Mouse (Mus musculus) intestine, embryonic 15.5 days (tissue): ENCODE data around the gene Kcnh1. TPM values are rescaled to one million over a fixed set of nuclear protein-coding genes. Genes with fewer than 3 reads are reported as not detected.

ENCODE experiments used
- ATAC-seq: fragments of 200-750 bp; cut with Nextera tagmentation; 2 replicates; pipeline ENCODE4 v1.8.0; 2017; ENCODE audit warnings: moderate TSS enrichment, moderate library complexity
- H3K27ac ChIP-seq: fragments of 300-500 bp; sonication (generic); 2 replicates; pipeline ENCODE4 v1.5.1; 2015; ENCODE audit warnings: mild to moderate bottlenecking, inconsistent platforms
- H3K27me3 ChIP-seq: fragments of 300-500 bp; sonication (generic); replicated peaks from 2 replicates; pipeline ENCODE4 v1.6.1; 2015; ENCODE audit warnings: inconsistent platforms
- H3K36me3 ChIP-seq: fragments of 300-500 bp; sonication (generic); 2 replicates; pipeline ENCODE4 v1.6.1; 2015; ENCODE audit warnings: inconsistent platforms
- H3K4me1 ChIP-seq: fragments of 300-500 bp; sonication (generic); replicated peaks from 2 replicates; pipeline ENCODE4 v1.6.1; 2015; ENCODE audit warnings: inconsistent platforms
- H3K4me2 ChIP-seq: fragments of 300-500 bp; sonication (generic); replicated peaks from 2 replicates; pipeline ENCODE4 v1.6.1; 2015; ENCODE audit warnings: mild to moderate bottlenecking, inconsistent platforms
- H3K4me3 ChIP-seq: fragments of 300-500 bp; sonication (generic); replicated peaks from 2 replicates; pipeline ENCODE4 v1.5.1; 2015; ENCODE audit warnings: inconsistent platforms
- H3K9ac ChIP-seq: fragments of 300-500 bp; sonication (generic); 2 replicates; pipeline ENCODE4 v1.6.1; 2015; ENCODE audit warnings: inconsistent platforms
- H3K9me3 ChIP-seq: fragments of 300-500 bp; sonication (generic); 2 replicates; pipeline ENCODE4 v1.6.1; 2016; ENCODE audit warnings: inconsistent platforms
- WGBS: fragments of 180-500 bp; shearing (Covaris S2); methylation state at CpG from one replicate; pipeline ENCODE4 v1.1.7; 2015; 5-methylcytosine and 5-hydroxymethylcytosine counted together
- polyA plus RNA-seq: library from polyadenylated mRNA; unstranded; fragments of >200 nt; fragmentation: Nextera tagmentation; extraction: Ambion mirVana; gene quantifications from 2 replicates; pipeline ENCODE4 v1.2.1, GENCODE M21; 2015

The Kcnh1 gene
- polyA plus RNA-seq, 1 experiment from 2014 or later, result 0.99 TPM

DNA sequence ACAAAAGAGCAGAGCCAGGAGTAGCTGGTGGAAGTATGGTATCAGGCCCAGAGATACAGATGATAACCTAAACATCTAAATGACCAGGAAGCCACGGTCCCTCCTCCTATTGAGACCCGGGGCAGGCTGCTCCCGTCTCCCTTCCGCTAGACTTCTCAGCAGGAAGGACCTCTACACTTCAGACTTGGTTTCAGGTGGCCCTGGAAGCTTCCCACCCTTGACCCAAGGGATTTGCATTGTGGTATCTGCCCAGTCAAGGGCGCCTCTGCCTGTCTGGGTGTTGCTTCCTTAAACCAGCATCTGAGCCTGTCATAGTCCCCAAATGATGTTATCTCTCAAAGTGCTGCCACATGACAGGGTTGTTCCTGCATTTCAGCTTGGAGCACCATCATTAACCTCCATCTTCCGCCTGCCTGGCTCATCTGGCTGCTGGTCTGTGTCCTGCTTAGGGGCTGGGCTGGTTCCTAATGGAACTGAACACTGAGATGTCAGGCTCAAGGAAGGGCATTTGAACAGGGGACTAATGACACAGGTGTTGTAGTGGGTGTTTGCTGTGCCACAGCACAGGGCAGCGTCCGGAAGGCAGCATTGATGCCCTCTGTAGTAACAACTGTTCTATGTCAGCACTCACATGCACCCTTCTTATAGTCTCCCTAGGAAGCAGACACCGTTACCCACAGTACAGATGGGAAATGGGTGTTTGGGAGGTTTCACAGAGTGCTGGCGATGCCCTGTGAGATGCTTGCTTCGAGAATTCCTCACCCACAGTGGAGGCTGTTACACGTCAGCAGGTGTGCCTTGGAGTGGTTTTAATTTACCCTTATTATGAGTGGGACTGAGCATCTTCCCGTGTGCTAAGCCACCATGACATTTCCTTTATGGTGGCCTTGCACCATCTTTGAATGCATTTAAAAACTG lies 299.6 kb downstream of the Kcnh1 start:
- H3K4me3 ChIP-seq, result no peak overlapping the region
- H3K36me3 ChIP-seq, result no peaks in the 10 kb centered on the region
- H3K4me2 ChIP-seq, result no peak overlapping the region
- no peaks in the 10 kb centered on the region for H3K27me3 ChIP-seq
- WGBS, result 72% methylated on average over 13 of the region's 13 CpGs
- no peak overlapping the region for H3K9ac ChIP-seq
- no peak overlapping the region for H3K27ac ChIP-seq
- ATAC-seq, result no peak
- no peaks in the 10 kb centered on the region for H3K9me3 ChIP-seq
- H3K4me1 ChIP-seq, result no peaks in the 10 kb centered on the region

DNA sequence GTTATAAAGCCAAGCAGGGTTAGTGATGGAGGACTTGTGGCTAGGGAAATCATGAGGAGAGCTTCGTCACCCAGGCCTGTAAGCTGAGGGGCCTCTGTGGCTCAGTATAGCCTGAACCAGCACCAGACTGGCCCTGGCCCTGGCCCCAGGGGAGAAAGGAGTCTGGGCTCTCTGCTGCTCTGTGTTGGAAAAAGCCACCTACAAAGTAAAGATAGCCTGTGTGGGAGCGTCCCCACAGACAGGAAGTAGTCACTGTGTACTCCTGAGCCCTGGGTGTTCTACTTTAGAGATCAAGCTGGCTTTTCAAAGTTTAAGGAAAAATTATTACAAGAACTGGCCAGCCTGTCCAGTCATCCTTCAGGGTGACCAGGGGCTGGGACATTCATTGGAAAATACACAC lies 306.9 kb downstream of the Kcnh1 start:
- Histone ChIP-seq H3K4me2 (no peak overlapping the region), H3K4me1 (no peaks in the 10 kb centered on the region), H3K27me3 (no peaks in the 10 kb centered on the region), H3K27ac (no peak overlapping the region), H3K36me3 (no peaks in the 10 kb centered on the region), H3K9me3 (no peaks in the 10 kb centered on the region), H3K4me3 (no peak overlapping the region), H3K9ac (no peak overlapping the region)
- 66% methylated on average over 2 of the region's 2 CpGs for WGBS
- no peak for ATAC-seq

DNA sequence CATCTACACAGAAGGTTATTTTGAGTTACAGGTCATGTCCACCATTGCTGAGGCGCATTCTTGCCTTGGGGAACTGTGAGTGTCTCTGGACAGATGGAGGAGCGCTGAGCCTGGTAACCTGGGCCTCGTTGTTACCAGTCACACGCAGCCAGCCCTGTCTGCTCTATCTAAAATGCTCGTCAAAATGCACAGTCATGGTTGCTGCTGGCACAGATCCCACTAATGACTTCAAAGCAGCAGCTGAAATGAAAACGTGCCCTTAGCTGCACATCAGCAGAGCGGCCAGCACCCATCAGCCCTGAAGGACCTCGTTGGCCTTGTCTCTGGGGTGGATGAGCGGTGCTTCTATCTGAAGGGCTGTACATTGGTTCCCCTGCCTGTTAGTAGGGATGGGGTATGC lies 311.4 kb downstream of the Kcnh1 start:
- H3K4me2 ChIP-seq, result no peak overlapping the region
- ATAC-seq, result no peak
- no peak overlapping the region for H3K4me3 ChIP-seq
- no peaks in the 10 kb centered on the region for H3K36me3 ChIP-seq
- no peaks in the 10 kb centered on the region for H3K4me1 ChIP-seq
- H3K27ac ChIP-seq, result no peak overlapping the region
- H3K27me3 ChIP-seq, result no peaks in the 10 kb centered on the region
- H3K9me3 ChIP-seq, result no peaks in the 10 kb centered on the region
- no peak overlapping the region for H3K9ac ChIP-seq
- 79% methylated on average over 9 of the region's 9 CpGs for WGBS

DNA sequence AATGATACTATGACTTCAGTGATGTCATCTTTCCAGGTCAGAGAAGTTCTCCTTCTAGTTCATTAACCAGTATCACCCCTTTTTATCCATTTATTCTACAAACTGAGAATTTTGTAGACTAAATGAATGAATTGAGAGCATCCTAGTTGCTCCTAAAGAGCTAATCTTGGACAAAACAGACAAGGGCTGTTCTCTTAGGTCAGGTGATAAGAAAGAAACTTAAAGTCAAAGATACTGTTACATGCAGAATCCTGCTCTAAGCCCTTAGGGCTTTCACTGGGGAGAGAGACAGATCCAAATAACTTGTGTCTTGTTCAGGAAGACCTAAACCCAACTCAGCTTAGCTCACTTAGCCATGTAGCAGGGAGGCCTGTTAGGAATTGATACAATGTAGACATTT lies 312.3 kb downstream of the Kcnh1 start:
- no peak overlapping the region for H3K27ac ChIP-seq
- H3K4me2 ChIP-seq, result no peak overlapping the region
- no peak overlapping the region for H3K4me3 ChIP-seq
- ATAC-seq, result no peak
- H3K36me3 ChIP-seq, result no peaks in the 10 kb centered on the region
- no peaks in the 10 kb centered on the region for H3K27me3 ChIP-seq
- H3K4me1 ChIP-seq, result no peaks in the 10 kb centered on the region
- no peak overlapping the region for H3K9ac ChIP-seq
- no peaks in the 10 kb centered on the region for H3K9me3 ChIP-seq

DNA sequence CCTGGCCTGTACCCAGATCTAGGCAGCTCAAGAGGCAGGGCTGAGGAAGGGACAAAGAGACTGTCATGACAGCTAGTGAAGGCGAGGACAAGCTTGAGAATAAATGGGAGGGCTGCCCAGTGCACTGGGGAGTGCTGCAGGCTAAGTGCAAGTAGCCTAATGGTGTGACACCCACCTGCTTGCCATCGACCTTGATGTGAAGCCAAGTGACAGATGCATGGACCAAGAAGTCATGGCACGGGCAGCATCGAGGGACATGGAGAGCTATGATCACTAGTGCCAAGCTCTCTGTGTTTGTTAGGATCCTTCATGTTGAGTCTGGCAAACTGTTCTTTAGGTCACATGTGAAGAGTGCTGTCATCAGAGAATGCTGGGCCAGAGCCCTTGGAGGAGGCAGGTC lies 313.1 kb downstream of the Kcnh1 start:
- Histone ChIP-seq H3K36me3 (no peaks in the 10 kb centered on the region), H3K27me3 (no peaks in the 10 kb centered on the region), H3K4me3 (no peak overlapping the region), H3K27ac (no peak overlapping the region), H3K4me2 (no peak overlapping the region), H3K9ac (no peak overlapping the region), H3K4me1 (no peaks in the 10 kb centered on the region), H3K9me3 (no peaks in the 10 kb centered on the region)
- ATAC-seq, result no peak
- WGBS, result 88% methylated on average over 4 of the region's 4 CpGs

DNA sequence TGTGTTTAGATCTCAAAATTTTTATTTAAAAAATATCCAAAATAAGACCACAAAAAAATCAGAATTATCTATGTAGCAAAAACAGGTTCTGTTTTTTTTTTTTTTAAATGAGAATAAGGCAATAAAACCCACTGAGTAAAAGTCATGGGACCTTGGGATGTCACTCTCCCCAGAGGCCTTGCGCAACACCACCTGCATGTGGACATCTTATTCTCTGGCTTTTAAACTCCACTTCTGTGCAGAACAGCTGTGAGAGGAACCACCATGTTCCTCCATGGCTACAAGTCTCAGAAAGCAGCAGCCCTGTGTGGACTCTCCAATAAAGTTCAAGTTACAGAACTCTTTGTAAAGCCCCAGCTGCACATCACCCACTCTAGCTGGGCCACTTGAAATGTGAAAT lies 322.2 kb downstream of the Kcnh1 start:
- no peak for ATAC-seq
- H3K9ac ChIP-seq, result no peak overlapping the region

DNA sequence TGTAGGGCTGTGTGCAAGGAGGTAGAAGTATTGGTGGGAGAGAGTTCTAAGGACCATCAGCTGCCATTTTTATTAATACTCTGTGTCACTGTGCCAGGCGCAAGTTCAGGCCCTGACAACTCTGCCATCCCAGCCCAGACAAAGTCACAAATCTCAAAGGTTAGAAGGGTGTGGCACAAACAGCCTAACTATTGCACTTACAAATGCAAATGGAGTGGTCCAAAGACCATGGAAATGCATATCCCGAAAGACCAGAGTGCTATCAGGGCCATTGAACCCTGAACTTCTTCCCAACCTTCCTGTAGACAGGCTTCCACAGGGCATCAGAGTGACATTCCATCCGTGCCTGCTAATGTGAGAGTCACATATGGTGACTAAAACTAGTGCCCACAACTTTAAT lies 324.8 kb downstream of the Kcnh1 start:
- no peak overlapping the region for H3K27ac ChIP-seq
- H3K27me3 ChIP-seq, result no peaks in the 10 kb centered on the region
- ATAC-seq, result no peak
- H3K36me3 ChIP-seq, result no peaks in the 10 kb centered on the region
- H3K9me3 ChIP-seq, result no peaks in the 10 kb centered on the region
- no peak overlapping the region for H3K4me3 ChIP-seq
- no peak overlapping the region for H3K4me2 ChIP-seq
- H3K4me1 ChIP-seq, result no peaks in the 10 kb centered on the region
- no peak overlapping the region for H3K9ac ChIP-seq
- 80% methylated on average over 3 of the region's 3 CpGs for WGBS

More for the DNA sequence above, 322.2 kb downstream of the Kcnh1 start:
- Histone ChIP-seq H3K27me3 (no peaks in the 10 kb centered on the region), H3K36me3 (no peaks in the 10 kb centered on the region), H3K4me1 (no peaks in the 10 kb centered on the region), H3K4me3 (no peak overlapping the region), H3K4me2 (no peak overlapping the region), H3K9me3 (no peaks in the 10 kb centered on the region), H3K27ac (no peak overlapping the region)
- WGBS, result 90% methylated on average over 1 of the region's 1 CpGs

DNA sequence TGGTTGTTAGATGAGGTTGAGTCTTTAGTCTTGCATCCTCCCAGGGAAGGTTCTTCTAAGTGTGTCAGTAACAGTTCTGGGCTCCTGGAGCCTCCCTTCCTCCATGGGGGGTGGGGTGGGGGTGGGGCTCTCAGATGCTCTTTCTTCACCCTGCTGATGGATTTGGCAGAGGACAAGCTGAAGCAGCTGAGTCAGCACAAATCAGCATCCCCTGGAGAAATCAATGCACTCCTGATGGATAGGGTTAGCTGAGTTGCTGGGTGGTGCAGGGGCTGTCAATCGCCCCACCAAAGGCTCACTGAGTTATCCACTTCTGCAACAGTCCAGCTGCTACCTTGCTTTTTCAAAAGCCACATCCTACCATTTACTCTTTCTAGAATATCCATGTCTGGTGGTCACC lies 329.1 kb downstream of the Kcnh1 start:
- 88% methylated on average over 1 of the region's 1 CpGs for WGBS

DNA sequence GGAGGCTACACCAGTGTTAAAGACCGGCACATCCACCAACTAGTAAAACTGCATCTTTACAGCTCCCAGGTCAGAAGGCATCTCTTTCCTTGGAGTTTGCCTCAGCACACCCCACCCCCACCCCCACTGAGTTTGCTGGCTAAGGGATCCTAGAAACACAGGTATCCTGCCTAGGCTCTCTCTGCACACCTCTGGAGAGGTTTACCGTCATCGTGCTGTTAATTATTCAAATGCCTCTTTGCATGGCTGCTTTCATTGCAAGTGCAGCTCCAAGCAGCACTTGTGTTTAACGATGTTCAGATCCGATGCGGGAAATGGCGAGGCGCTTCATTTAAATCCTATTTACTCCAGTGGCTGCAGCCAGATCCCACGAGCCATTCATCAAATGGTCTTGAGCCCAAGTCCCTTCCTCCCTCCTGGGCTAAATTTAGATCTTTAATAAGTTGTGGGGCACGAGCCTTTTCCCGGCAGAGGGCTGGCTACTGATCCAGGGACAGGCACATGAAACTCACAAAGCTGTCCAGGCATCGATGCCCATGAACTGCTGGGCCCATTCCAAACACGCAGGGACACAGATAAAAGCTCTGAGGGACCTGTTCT lies 330.4 kb downstream of the Kcnh1 start:
- no peak for ATAC-seq
- Histone ChIP-seq H3K4me1 (no peaks in the 10 kb centered on the region), H3K9me3 (no peaks in the 10 kb centered on the region), H3K4me3 (no peak overlapping the region), H3K27me3 (no peaks in the 10 kb centered on the region), H3K4me2 (no peak overlapping the region), H3K27ac (no peak overlapping the region), H3K9ac (no peak overlapping the region), H3K36me3 (no peaks in the 10 kb centered on the region)
- WGBS, result 38% methylated on average over 13 of the region's 13 CpGs

More for the DNA sequence above, 329.1 kb downstream of the Kcnh1 start:
- Histone ChIP-seq H3K27me3 (no peaks in the 10 kb centered on the region), H3K4me2 (no peak overlapping the region), H3K27ac (no peak overlapping the region), H3K4me3 (no peak overlapping the region), H3K9ac (no peak overlapping the region), H3K9me3 (no peaks in the 10 kb centered on the region), H3K4me1 (no peaks in the 10 kb centered on the region), H3K36me3 (no peaks in the 10 kb centered on the region)
- ATAC-seq, result no peak

DNA sequence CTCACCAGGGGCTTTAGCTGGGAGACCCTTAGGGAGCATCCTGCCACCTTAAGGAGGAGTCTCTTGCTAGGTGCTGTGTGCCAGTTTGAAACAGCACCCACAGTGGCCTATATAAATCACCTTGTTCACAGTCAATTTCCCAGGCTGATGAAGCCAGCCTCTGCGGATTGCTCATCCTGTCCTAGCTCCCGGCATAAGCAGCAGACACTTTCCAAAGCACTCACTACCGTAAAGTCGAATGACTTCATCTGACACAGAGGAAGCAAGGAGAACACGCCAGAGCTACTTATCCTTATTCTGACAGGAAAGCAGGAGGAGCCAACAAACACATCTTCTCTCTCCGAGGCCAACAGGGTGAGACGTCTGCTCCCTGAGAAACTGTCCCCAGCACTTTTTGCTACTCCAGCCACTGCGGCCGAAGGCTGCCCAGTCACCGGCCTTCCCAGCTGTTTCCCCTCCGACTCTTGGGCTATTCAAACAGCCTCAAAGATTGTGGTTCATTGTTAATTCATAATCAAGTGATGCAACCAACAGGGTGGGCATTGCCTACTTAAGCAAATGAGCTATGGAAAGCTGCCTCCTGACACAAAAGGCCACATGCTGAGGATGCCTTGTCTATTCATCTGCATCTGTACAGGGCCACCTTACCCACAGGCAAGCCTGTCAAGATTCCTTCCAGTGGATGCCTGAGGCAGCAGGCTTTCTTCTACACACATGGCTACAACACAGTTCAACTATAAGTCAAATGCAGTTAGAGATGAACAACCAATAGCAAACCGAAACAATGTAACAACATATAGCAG lies 332.0 kb downstream of the Kcnh1 start:
- H3K4me2 ChIP-seq, result no peak overlapping the region
- no peak overlapping the region for H3K4me3 ChIP-seq
- H3K9me3 ChIP-seq, result no peaks in the 10 kb centered on the region
- H3K27me3 ChIP-seq, result no peaks in the 10 kb centered on the region
- ATAC-seq, result no peak
- WGBS, result 46% methylated on average over 12 of the region's 12 CpGs
- H3K9ac ChIP-seq, result no peak overlapping the region
- no peaks in the 10 kb centered on the region for H3K4me1 ChIP-seq
- no peak overlapping the region for H3K27ac ChIP-seq
- H3K36me3 ChIP-seq, result no peaks in the 10 kb centered on the region

DNA sequence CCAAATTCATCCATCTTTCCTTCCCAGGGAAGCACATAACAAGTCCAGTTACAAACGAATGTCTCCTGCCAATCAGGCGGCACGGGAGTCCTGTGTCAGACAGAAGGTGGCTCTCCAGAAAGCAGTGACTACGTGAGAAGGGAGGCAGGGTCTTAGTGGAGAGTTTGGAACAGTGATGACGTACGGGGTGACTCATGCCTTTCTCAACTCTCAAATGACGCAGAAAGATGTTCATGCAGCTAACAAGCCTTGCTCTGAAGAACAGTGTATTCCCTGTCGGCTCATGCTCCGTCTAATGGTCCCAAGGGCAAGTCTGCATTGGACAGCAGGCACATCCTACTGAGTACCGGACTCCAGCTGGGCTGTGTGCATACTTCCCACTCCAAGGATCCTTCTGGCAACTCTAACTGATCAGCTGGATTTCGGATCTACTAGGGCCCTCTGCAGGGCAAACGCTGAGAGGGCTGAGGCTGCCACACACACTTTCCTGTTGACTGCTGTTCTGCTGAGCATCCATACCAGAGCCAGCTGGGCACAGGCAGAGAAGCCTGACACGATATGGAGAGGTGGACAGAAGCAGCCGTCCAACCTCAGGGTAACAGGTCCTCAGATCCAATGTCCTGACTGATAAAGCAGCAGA lies 335.3 kb downstream of the Kcnh1 start:
- Histone ChIP-seq H3K9me3 (no peaks in the 10 kb centered on the region), H3K4me3 (no peak overlapping the region), H3K9ac (no peak overlapping the region), H3K27me3 (no peaks in the 10 kb centered on the region), H3K27ac (no peak overlapping the region), H3K4me1 (no peaks in the 10 kb centered on the region), H3K4me2 (no peak overlapping the region), H3K36me3 (no peaks in the 10 kb centered on the region)
- WGBS, result 73% methylated on average over 14 of the region's 14 CpGs
- no peak for ATAC-seq

DNA sequence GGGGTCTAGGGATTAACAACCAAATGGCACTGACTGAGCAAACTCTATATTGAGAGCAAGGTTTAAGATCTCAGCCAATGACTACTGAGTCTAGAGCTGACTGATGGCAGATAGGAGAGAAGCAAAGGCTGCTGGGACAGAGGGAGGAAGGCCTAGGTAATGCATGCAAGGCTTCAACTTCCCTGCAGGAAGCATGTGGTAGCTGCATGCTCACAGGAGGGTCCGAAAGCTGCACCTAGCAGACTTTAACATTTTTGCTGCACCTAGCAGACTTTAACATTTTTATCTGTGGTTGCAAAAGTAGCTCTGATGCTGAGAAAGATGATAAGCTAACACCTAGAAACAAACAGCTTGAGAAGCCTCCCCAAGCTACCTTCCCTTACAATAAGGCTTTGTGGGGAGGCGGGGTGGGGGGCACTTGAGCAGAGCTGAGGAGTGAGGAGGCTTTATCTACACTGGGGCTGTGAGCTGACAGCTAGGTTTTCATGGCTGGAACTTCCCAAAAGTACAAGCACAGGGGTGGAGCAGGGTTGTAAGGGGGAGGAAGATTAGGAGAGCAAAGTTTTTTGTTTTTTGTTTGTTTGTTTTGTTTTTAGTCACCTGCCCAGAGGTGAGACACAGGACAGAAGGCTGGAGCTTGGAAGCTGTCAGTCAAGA lies 341.0 kb downstream of the Kcnh1 start:
- no peak overlapping the region for H3K4me3 ChIP-seq
- H3K36me3 ChIP-seq, result no peaks in the 10 kb centered on the region
- no peak overlapping the region for H3K9ac ChIP-seq
- 73% methylated on average over 2 of the region's 2 CpGs for WGBS
- H3K4me1 ChIP-seq, result no peaks in the 10 kb centered on the region
- no peaks in the 10 kb centered on the region for H3K27me3 ChIP-seq
- H3K27ac ChIP-seq, result no peak overlapping the region
- H3K9me3 ChIP-seq, result no peaks in the 10 kb centered on the region
- H3K4me2 ChIP-seq, result no peak overlapping the region
- no peak for ATAC-seq
